Mouse (Mus musculus) left cerebral cortex, postnatal 14 days (tissue): ENCODE data around the gene Tas2r117. TPM values are rescaled to one million over a fixed set of nuclear protein-coding genes. Genes with fewer than 3 reads are reported as not detected.

Experiments used
- DNase-seq, 2 experiments: peaks; one replicate each; pipeline ENCODE4 v3.0.0; 2021 to 2022; ENCODE audit warnings: low spot score in 2 of 2, mixed read lengths in 1 of 2
- intact Hi-C: fragments of 180-260 bp; cut with DNase I; formaldehyde crosslinking; loops from one replicate; pipeline ENCODE4 v1.15.1; 2025
- long read RNA-seq, 2 experiments: library from polyadenylated mRNA; stranded (forward); transcript quantifications; one replicate each; pipeline ENCODE4 v2.0.0; 2021
- total RNA-seq, 2 experiments: library from RNA; stranded (reverse); gene quantifications; 2 replicates each; pipeline ENCODE4 v1.2.3; 2021

Tas2r117 gene
- total RNA-seq = not detected
- long read RNA-seq, experiment 1 = 0 reads
- long read RNA-seq, experiment 2 = 0 reads

- intact Hi-C loops = no loop called here
Measured at GRCm38 (mm10) chr6:132802518-132802917, at the start of gene Tas2r117. Tas2r117 (plus strand) TSS chr6:132802818.

GRCm38 (mm10) chr6:132754430-132754829, 48.2 kb upstream of the Tas2r117 start, which contains the start of gene Tas2r124:
Tas2r124 (plus strand) TSS chr6:132754730.
- intact Hi-C loops = no loop called here
- no peak for DNase-seq

More at GRCm38 (mm10) chr6:132802518-132802917, at the start of gene Tas2r117:
- DNase-seq = no peak

- intact Hi-C loops = no loop called here
- no peak for DNase-seq
Measured at GRCm38 (mm10) chr6:132761831-132762230, 40.8 kb upstream of the Tas2r117 start, which contains the start of gene Tas2r102. Tas2r102 (plus strand) TSS chr6:132762131.

GRCm38 (mm10) chr6:132778062-132778461, 24.6 kb upstream of the Tas2r117 start, which contains the start of gene Tas2r136:
Tas2r136 (minus strand) TSS chr6:132778162.
- DNase-seq = no peak
- intact Hi-C loops = no loop called here

- no peak for DNase-seq
- intact Hi-C loops = no loop called here
Measured at GRCm38 (mm10) chr6:132795393-132795792, 7.2 kb upstream of the Tas2r117 start.

- intact Hi-C loops = no loop called here
- DNase-seq = no peak
Measured at GRCm38 (mm10) chr6:132846842-132847241, 44.2 kb downstream of the Tas2r117 start, which contains the start of gene Tas2r123. Tas2r123 (plus strand) TSS chr6:132847142.

Other genes starting within 250 kb of the Tas2r117 start
- gene Prh1, start 233.0 kb upstream of the Tas2r117 start, total RNA-seq = not detected
- not detected for gene Prp2, start 206.9 kb upstream of the Tas2r117 start, total RNA-seq
- not detected for gene A630073D07Rik, start 151.3 kb upstream of the Tas2r117 start, total RNA-seq
- not detected for gene Tas2r120, start 145.9 kb upstream of the Tas2r117 start, total RNA-seq
- not detected for gene Tas2r121, start 101.8 kb upstream of the Tas2r117 start, total RNA-seq
- not detected for gene Tas2r122, start 90.9 kb upstream of the Tas2r117 start, total RNA-seq
- gene Tas2r115, start 64.8 kb upstream of the Tas2r117 start, total RNA-seq = not detected
- gene Tas2r124, start 48.1 kb upstream of the Tas2r117 start, total RNA-seq = not detected
- gene Tas2r102, start 40.7 kb upstream of the Tas2r117 start, total RNA-seq = not detected
- gene Tas2r136, start 24.7 kb upstream of the Tas2r117 start, total RNA-seq = not detected
- gene Tas2r123, start 44.3 kb downstream of the Tas2r117 start, total RNA-seq = not detected
- not detected for gene Tas2r116, start 52.6 kb downstream of the Tas2r117 start, total RNA-seq
- not detected for gene Tas2r110, start 65.2 kb downstream of the Tas2r117 start, total RNA-seq
- gene Tas2r113, start 90.2 kb downstream of the Tas2r117 start, total RNA-seq = not detected
- gene Tas2r125, start 106.8 kb downstream of the Tas2r117 start, total RNA-seq = not detected
- not detected for gene Tas2r129, start 148.3 kb downstream of the Tas2r117 start, total RNA-seq
- gene Tas2r131, start 155.1 kb downstream of the Tas2r117 start, total RNA-seq = not detected
- not detected for gene Tas2r109, start 178.1 kb downstream of the Tas2r117 start, total RNA-seq
- not detected for gene Tas2r103, start 234.3 kb downstream of the Tas2r117 start, total RNA-seq